Mouse (Mus musculus) urinary bladder, postnatal 4 days (tissue): ENCODE measurements at regions not wholly inside any gene's neighbourhood (a gene's known extent, or its start where the extent isn't known, plus 50 kb on each side); places are given as distances from the start of the nearest gene placed in this dataset.

Source experiments
- DNase-seq, 2 experiments: peaks; one replicate each; pipeline ENCODE4 v3.0.0; 2021 to 2022; ENCODE audit warnings: low spot score in 2 of 2

GRCm38 (mm10) chr16:93417831-93418230, 186.0 kb downstream of the Setd4 start:
- no peak for DNase-seq

DNA sequence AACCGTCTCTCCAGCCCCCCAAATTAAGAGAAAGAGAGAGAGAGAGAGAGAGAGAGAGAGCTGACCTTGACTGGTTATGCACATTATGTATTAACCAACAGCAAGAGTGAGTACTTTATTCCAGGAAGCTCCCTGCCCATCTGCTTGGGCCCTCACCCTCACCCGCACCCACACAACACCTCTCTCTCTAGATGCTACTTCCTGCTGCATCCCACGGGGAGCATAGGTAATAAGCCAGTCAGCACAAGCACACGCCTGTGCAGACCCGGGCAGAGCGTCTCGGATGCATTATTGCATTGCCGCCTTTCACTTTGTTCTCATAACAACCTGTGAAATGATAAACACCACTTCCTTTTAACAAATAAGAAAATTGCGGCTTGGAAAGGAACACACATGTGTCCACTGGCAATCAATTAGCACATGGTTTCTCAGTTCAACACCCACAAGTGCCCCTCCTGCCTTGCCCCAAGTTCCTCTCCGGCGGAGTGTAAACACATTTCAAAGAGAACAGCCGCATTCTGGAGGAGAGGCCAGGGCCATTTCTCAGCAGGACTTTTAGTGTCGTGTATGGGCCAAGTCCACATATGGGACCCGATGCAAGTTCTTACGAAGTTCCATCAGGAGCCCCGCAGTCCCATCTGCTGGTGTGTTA, 211.7 kb downstream of the Setd4 start:
- DNase-seq = no peak

- DNase-seq = no peak
These were observed 216.2 kb downstream of the Setd4 start for GRCm38 (mm10) chr16:93387578-93388116.

DNA sequence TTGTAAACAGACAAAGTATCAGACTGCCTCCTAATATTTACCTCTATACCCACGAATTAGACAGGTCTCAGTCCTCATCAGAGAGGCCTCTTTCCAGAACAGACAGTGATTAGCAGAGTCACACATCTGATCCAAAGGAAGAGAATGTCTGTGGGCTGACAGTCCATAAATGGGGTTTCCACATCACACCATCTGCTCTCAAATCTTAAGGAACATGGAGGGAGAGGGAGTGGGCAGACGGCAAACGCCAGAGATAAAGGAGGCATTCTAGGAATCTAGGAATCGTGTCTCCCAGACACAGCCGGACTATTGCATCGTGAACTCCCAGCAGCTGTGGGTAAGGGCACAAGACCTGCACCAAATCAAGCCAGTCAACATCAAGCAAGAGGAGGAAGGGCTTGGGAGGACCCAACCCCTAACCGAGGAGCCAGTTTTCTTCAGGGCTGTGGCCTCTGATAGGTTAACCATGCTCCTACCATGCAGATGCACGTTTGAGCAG, 219.8 kb downstream of the Setd4 start:
- no peak for DNase-seq

GRCm38 (mm10) chr16:93382945-93383344, 220.9 kb downstream of the Setd4 start:
- no peak for DNase-seq

DNA sequence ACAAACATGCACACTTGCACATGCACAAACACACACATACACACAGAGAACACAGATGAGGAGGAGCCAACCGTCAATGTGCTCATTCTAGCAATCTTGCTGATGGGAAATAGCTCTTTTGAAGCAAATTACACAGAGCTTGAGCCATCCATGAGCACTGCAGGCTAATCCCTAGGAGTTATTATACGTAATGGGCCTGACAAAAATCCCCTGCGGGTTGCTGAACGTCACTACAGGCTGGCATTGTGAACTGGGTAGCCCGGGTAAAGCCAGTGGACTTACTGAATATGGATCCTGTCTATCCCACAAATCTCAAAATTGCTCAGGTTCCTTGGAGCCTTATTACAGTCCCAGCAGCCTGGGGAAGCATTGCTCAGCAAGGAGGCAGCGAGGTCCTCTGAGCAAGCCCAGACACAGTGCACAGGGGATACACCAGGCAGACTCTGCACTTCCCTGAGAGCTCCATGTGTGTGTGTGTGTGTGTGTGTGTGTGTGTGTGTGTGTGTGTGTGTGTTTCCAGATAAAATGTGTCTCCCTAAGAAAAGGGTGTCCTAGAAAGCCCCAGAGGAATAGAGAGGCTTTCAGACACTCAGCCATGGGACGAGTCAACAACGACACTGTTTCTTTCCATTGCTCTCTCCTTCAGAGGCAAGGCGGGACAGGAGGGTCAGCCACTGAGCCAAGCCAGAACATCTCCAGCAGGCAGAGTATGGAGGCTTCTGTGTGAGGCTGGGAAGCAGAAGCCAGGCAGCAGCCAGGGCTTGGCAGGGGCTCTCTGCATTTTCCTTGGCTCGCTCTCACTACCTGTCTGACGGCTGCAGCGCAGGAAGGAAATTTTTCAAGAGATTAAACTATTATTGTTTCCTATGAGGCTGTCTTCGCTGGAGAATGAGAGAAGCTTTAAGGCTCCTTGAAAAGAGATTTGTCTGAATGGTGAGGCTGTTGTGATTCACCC, 222.9 kb downstream of the Setd4 start:
- no peak for DNase-seq

- DNase-seq = no peak
These were observed 223.7 kb downstream of the Setd4 start for GRCm38 (mm10) chr16:93380117-93380516.

DNA sequence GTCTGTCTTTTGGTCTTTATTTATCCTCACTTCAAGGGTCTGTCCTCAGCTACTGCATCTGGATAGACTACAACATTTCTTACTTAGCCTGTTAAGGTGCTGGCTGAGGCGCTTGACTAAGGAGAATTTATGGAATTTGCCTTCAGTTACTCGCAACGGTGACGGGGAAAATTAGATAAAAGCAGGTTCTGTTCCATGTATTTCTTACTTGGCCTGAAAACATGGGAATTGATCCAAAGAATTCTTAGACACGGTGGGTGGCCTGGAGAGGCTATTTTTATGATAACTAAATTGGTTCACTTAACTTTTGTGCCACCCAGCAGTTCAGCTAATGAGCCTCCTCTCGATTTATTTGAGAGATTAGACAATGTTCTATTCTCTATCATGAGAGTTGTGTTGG, 224.3 kb downstream of the Setd4 start:
- no peak for DNase-seq

- no peak for DNase-seq
These were observed 229.2 kb downstream of the Setd4 start for GRCm38 (mm10) chr16:93374669-93375068.

GRCm38 (mm10) chr16:93369766-93370146, 234.1 kb downstream of the Setd4 start:
- no peak for DNase-seq

GRCm38 (mm10) chr16:93368824-93369765, 234.8 kb downstream of the Setd4 start:
- DNase-seq = no peak

DNA sequence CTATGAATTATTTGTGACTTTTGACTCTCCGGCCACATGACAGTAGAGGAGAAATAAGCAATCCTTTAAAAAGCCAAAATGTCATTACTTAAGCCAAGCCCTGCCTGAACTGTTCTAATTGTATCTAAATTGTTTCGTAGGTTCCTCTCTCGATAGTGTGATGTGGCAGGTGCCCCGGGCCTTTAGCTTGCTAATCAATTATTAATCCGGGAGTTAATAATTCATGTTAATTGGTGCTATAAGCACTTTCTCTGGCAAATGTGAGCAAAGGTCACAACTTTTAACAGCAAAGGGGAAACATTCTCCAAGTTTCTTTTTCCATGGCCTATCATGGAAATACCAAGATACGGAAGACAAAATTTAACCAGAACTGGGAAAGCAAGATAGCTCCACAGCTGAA, 235.9 kb downstream of the Setd4 start:
- no peak for DNase-seq

DNA sequence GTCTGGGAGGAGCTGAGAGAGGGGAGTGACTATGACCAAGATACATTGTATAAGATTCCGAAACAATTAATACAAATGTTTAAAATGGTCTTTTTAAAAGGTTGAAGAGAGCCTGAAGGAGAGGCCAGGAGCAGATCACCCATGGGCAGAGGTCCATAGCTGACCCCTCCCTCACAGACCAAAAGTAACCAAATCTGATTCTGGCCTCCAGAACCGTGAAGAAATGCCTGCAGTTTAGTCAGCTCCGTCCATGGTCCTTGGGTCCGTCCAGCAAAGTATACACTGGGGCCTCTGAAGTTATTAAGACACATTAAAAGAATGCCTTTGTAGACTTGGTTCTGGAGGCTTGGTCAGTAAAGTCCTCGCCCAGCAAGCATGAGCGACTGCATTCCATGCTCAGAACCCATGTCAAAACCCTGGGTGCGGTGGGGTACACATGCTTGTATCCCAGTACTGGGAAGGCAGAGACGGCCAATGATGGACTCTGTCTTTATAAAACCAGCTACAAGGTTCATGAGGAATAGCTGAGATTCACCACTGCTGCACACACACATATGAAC, 236.5 kb downstream of the Setd4 start:
- DNase-seq = no peak

DNA sequence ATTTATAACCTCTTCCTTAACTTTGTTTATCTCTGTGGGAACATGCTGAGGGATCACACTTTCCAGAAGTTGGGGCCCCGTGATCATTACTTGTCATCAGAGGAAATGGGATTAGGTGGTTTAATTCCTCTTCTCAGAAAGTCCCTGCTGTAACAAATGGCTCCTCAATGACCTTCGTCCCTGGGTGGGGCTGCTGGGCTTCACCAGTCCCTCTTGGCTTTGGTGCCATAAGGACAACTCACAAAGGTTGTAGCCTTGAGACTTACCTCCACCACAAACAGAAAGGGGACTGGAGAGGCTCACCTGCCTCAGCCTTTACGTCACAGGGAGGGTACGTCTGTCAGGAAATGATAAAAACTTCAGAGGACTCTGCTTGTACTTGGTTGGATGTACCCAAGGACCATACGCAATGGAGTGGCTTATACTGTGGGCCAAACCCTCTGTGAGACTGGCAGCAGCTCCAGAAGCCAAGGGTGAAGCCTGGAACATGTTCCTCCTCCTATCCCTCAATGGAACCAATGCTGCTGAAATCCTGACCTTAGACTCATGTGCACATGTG, 237.4 kb downstream of the Setd4 start:
- no peak for DNase-seq

DNA sequence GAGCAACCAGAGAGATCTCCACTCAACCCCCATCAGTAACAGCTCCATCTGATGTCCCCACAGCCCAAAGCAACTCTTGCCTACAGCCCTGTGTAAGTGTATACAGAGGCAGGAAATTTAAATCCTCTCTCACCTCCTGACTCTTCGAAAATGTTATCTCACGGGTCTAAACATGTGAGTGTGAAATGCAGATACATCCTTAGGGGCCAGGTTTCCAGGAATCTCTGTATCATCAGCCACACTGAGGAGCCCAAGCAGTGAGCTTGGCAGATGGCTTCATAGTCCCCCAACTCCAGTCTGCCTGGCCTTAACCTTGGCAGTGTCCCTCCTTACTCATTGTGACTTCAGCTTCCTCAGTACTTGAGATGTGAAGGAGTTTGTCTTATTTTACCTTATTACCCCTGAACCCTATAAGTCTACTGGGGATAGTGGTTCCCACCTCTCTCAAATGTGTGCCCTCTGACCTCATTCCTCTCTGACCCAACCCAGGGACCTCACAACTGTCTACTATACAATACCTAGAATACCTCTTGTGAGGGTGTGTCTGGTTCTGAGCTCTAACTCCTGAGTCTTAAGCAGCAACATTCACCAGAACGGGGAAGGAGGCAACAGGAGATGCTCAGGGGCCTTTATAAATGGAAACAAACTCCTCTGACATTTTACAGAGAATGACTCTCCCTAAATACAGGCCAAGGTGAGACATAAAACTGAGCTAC, 238.5 kb downstream of the Setd4 start:
- DNase-seq = no peak

DNA sequence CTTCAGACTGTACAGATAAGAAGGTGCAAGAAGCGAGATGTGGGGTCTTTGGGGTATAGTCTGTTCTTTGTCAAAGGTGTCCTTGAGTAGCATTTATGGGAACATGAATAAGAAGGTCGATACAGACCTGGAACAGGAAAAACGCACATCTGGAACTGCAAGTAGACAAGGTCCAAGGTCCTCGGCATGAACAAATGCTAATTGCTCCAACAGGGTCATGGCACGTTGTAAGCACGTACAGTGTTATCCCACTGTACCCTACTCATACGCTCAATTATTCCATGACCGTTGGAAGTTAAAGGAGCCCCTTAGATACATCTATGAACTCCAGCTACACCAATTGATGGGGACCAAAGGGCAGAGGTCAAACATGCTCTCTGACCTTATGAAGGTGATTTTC, 244.1 kb downstream of the Setd4 start:
- no peak for DNase-seq

DNA sequence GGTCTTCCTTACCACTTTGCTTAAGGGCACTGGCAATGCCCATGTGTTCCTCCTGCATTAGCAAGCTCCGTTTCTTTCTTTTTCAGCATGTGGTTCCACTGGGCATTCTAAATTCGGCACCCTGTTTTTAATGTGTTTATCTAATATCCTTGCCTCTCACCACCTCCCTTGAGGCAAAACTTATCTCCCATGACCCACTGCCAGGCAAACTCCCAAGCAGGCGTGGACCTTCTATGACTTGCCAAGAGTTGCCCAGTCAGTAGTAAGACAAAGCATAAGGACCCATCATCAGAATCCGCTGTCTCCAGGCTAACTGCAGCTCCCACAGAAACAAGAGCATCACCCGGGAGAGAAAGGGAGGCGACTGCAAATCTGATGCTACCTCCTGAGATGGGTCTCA, 245.2 kb downstream of the Setd4 start:
- no peak for DNase-seq

- no peak for DNase-seq
These were observed 245.7 kb downstream of the Setd4 start for GRCm38 (mm10) chr16:93358166-93358565.

DNA sequence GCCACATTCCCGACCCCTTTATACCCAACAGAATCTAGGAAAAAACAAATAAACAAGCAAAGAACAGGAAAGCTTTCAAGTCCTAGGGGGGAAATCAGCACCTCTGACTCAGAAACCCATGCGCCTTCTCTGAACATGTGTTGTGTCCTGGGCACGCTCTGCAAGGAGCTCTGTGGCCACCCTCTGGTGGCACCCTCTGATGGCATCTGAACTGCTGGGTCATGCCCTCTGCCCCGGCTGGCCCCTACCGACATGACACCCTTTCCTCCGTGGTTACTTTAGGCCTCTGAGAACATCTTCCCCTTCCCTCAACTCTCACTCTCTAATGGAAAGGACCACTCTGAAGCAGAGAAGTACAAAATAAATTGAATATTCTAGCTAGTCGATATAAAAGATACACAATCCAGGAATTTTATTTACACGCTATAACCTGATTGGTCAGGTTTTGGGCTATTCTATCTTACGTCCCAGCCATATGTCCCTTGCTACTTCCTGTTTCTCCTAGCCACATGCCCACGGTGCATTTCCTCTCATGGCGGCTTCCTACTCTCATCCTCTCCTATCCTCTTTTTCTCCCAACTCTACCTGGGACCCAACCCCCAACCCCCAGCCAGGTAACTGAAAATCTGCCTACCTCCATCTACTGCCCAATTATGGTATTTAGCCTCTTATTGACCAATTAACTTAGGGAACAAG, 248.5 kb downstream of the Setd4 start:
- DNase-seq = no peak

- no peak for DNase-seq
These were observed 249.9 kb downstream of the Setd4 start for GRCm38 (mm10) chr16:93353971-93354370.
